Mouse (Mus musculus) embryo, embryonic 10 days (tissue): ENCODE data around the gene Eid3.

Experiments used
- DNase-seq: peaks from one replicate; pipeline ENCODE4 v3.0.0-alpha.2; 2015; ENCODE audit warnings: low spot score

The Eid3 gene

GRCm38 (mm10) chr10:82860929-82861315 is 5.5 kb upstream of the Eid3 start:
- DNase-seq: no peak

- DNase-seq: no peak
Measured at GRCm38 (mm10) chr10:82863106-82863680, 3.2 kb upstream of the Eid3 start.

GRCm38 (mm10) chr10:82863827-82864226 is 2.6 kb upstream of the Eid3 start:
- no peak for DNase-seq

GRCm38 (mm10) chr10:82866832-82867231 is 406 bp downstream of the Eid3 start:
- no peak for DNase-seq

GRCm38 (mm10) chr10:82868418-82869086 is 2.1 kb downstream of the Eid3 start:
- DNase-seq: no peak

GRCm38 (mm10) chr10:82875446-82875845 is 9.0 kb downstream of the Eid3 start:
- no peak for DNase-seq

GRCm38 (mm10) chr10:82876076-82876796 is 9.8 kb downstream of the Eid3 start:
- DNase-seq: peak; percentile 23

- no peak for DNase-seq
Measured at GRCm38 (mm10) chr10:82887354-82887753, 20.9 kb downstream of the Eid3 start.

- no peak for DNase-seq
Measured at GRCm38 (mm10) chr10:82888576-82888975, 22.1 kb downstream of the Eid3 start.

GRCm38 (mm10) chr10:82889447-82889973 is 23.1 kb downstream of the Eid3 start:
- DNase-seq: no peak

GRCm38 (mm10) chr10:82890936-82891335 is 24.5 kb downstream of the Eid3 start:
- no peak for DNase-seq

- no peak for DNase-seq
Measured at GRCm38 (mm10) chr10:82891427-82891826, 25.0 kb downstream of the Eid3 start.

- no peak for DNase-seq
Measured at GRCm38 (mm10) chr10:82892442-82893055, 26.1 kb downstream of the Eid3 start.

GRCm38 (mm10) chr10:82893872-82894650 is 27.6 kb downstream of the Eid3 start:
- no peak for DNase-seq

GRCm38 (mm10) chr10:82897936-82898335 is 31.5 kb downstream of the Eid3 start:
- no peak for DNase-seq

GRCm38 (mm10) chr10:82898893-82899292 is 32.5 kb downstream of the Eid3 start:
- DNase-seq: no peak

- peak; percentile 42 for DNase-seq
Measured at GRCm38 (mm10) chr10:82899810-82900421, 33.5 kb downstream of the Eid3 start.

- peak; percentile 62 for DNase-seq
Measured at GRCm38 (mm10) chr10:82900546-82900945, 34.1 kb downstream of the Eid3 start.

GRCm38 (mm10) chr10:82901436-82901835 is 35.0 kb downstream of the Eid3 start:
- peak; percentile 88 for DNase-seq

- no peak for DNase-seq
Measured at GRCm38 (mm10) chr10:82908526-82908925, 42.1 kb downstream of the Eid3 start.

- DNase-seq: peak; percentile 78
Measured at GRCm38 (mm10) chr10:82909382-82909781, 43.0 kb downstream of the Eid3 start.
